Mouse (Mus musculus) heart, postnatal 14 days (tissue): ENCODE measurements around the gene Efna3. TPM values are rescaled to one million over a fixed set of nuclear protein-coding genes. Genes with fewer than 3 reads are reported as not detected.

Experiments used
- DNase-seq, 2 experiments: peaks; one replicate each; pipeline ENCODE4 v3.0.0; 2021 to 2022
- intact Hi-C: fragments of 180-260 bp; cut with DNase I; formaldehyde crosslinking; loops from one replicate; pipeline ENCODE4 v1.15.1; 2025
- long read RNA-seq, 2 experiments: library from polyadenylated mRNA; stranded (forward); transcript quantifications; one replicate each; pipeline ENCODE4 v2.0.0; 2021
- total RNA-seq, 2 experiments: library from RNA; stranded (reverse); gene quantifications; 2 replicates each; pipeline ENCODE4 v1.2.3; 2021

Efna3 gene
- total RNA-seq, result not detected
- long read RNA-seq, experiment 1, result 0 reads
- long read RNA-seq, experiment 2, result 0 reads

GRCm38 (mm10) chr3:89322514-89323165 is at the start of gene Efna3:
Efna3 (minus strand) TSS chr3:89322965.
- intact Hi-C loops, result no loop called here
- DNase-seq, result peak; percentile 77

DNA sequence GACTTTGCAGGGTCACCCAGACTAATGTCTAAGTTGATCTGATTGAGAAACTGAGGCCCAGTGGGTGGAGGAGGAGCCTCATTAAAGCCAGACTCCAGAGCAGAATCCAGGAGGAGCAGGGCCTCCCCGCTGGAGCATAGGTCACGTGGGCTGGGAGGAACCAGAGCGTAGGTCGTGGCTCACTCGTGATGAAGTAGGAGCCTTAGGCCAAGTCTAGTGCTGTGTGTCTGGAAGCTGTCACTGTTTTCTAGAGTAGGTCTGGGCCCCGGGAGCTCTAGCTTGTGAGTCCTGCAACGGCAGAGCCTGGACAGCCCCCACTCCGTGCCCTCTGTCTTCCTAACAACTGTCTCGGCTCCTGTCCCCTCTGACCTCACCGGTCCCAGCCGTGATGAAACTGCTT is 44.6 kb upstream of the Efna3 start:
- DNase-seq, result no peak

GRCm38 (mm10) chr3:89365486-89366414 is 43.0 kb upstream of the Efna3 start:
- intact Hi-C loops, result no loop called here
- DNase-seq, result no peak

More for the DNA sequence above, 44.6 kb upstream of the Efna3 start:
- intact Hi-C loops, result no loop called here

GRCm38 (mm10) chr3:89365153-89365485 is 42.4 kb upstream of the Efna3 start, which contains the start of gene Dcst1:
Dcst1 (minus strand) TSS chr3:89365253.
- DNase-seq, result no peak
- intact Hi-C loops, result no loop called here

GRCm38 (mm10) chr3:89364631-89365030 is 41.9 kb upstream of the Efna3 start:
- intact Hi-C loops, result no loop called here
- no peak for DNase-seq

DNA sequence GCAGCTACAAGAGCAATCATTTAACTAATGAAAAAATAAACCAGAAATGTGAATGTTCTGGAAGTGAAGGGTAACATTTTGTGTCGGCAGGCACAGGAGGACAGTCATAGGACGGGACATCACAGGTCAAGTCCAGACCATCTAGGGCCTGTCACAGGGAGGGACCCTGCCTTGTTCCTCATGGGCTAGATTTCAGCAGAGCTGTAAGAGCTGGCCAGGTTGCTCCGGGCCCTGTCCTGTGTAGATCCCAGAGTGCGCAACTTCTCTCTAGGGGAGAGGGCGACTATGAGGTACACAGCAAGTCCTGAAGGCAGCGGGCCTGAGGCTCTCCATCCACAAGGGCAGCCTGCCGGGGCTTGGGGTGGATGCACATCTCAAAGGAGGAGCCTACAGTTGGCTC is 38.9 kb upstream of the Efna3 start, which contains the start of gene Dcst2:
Gene Dcst2 (plus strand): TSS at position 301 of the 400 bp plus-strand sequence.
- intact Hi-C loops, result no loop called here
- no peak for DNase-seq

DNA sequence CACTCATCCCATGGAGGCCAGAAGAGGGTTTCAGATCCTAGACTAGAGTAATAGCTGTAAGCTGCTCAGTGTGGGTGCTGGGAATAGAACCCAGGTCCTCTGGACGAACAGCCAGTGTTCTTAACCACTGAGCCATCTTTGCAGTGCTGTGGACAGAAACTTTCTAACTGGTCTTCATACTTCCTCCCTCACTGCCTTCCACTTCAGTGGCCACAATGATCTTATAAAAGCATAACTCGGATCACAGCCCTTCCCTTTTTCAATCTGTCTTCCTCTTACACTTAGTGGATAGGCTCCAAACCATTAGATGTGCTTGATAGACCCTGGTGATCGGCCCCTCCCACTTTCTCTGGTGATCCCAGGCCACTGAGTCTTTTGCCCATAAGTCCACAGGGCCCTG is 37.5 kb upstream of the Efna3 start:
- DNase-seq, result no peak
- intact Hi-C loops, result no loop called here

DNA sequence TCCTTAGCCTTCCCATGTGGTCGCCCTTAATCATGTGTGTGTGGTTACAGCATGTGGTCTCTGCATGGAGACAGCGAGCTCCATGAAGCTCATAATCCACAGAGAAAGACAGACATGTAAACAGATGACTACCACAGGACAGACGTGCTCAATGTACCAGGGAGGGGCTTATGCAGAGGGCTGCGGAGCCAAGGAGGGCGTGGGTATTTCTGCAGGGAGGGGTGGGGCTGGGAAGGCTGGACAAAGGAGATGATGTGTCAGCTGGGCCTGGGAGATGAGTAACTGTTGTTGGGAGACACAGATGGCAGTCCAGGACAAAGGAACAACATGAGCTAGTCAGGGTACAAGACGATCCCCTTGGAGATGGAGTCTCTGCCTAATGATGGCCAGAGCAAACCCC is 36.9 kb upstream of the Efna3 start:
- intact Hi-C loops, result no loop called here
- DNase-seq, result no peak

DNA sequence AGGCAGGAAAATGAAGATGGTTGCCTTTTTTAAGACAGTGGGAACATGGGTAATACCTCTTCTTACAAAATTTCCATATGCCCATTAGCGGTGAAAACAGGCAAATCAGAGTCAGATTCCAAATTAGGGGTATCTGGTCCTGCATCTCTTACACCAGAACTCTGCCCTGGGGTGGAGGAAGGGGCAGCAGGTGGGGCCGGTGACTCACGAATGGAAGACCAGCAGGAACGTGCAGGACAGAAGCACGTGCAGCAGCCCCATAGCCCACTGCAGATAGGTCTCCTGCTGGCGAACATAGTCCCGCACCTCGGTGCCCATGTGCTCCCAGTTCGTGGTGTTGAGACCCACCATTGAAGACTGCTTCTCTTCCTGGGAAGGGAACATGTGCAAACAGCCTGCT is 33.3 kb upstream of the Efna3 start:
- DNase-seq, result no peak
- intact Hi-C loops, result no loop called here

- intact Hi-C loops, result loop anchor here (2.0 kb wide), 1 partner anchor 39 kb away; no protein-coding TSS in a partner anchor
- no peak for DNase-seq
Observed at GRCm38 (mm10) chr3:89355512-89355902, 32.7 kb upstream of the Efna3 start.

GRCm38 (mm10) chr3:89354816-89355511 is 32.2 kb upstream of the Efna3 start:
- DNase-seq, result peak; percentile 88 to 93
- intact Hi-C loops, result loop anchor here (1.0 to 2.0 kb wide), 2 partner anchors 15 to 38 kb away; no protein-coding TSS in a partner anchor

- no peak for DNase-seq
- intact Hi-C loops, result no loop called here
Observed at GRCm38 (mm10) chr3:89351271-89351670, 28.5 kb upstream of the Efna3 start.

DNA sequence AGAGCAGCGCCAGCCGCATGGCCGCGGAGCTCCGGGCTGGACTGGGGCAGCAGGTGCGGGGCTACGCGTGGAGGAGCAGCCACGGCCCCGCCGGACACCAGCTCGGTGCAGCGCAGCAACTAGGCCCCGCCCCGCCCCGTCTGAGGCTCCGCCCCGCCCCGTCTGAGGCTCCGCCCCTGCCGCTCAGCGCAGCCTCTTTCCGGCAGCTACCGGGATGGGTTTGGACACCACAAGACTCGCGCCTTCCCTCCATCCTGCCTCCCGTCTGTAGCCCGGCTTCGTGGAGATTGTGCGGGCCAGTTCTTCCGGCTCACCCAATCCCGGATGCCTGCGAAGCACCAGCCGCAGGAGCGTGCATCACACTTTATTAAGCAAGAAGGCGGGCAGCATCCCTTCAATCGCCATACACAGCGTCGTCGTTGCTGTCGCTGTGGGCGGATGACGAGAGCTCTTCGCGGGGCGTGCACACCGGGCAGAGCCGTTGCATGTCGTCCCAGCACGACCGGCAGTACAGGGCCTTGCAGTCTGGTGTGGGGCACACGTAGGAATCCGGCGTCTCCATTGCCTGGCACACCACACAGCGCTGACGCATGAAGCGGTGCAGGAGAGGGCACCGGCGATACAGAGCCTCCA is 27.2 kb upstream of the Efna3 start, which contains the start of gene Adam15:
Gene Adam15 (minus strand): TSS at position 128 of the 633 bp plus-strand sequence.
- intact Hi-C loops, result no loop called here
- peak; percentile 92 to 94 for DNase-seq

GRCm38 (mm10) chr3:89348911-89349868 is 26.4 kb upstream of the Efna3 start:
- peak; percentile 67 to 76 for DNase-seq
- intact Hi-C loops, result no loop called here

DNA sequence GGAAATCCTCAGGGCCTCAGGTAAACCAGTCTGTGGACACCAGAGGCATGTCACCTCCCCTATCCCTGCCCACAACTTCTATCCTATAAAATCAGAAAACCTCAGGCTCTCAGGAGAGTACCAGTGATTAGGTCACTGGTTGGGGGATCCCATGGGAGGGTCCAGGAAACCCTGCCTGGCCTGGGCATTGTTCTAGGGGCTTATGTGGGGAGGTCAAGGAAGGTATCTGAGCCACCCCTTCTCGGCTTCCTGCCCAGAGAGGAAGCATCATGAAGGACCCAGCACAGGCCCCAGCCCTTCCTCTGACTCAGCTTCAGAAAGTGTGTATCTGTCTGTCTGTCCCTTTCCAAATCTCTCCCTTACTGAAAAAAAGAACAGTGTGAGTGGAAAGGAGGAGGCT is 25.2 kb upstream of the Efna3 start:
- intact Hi-C loops, result no loop called here
- DNase-seq, result peak; percentile 45 to 50

GRCm38 (mm10) chr3:89346815-89347540 is 24.2 kb upstream of the Efna3 start:
- intact Hi-C loops, result no loop called here
- no peak for DNase-seq

DNA sequence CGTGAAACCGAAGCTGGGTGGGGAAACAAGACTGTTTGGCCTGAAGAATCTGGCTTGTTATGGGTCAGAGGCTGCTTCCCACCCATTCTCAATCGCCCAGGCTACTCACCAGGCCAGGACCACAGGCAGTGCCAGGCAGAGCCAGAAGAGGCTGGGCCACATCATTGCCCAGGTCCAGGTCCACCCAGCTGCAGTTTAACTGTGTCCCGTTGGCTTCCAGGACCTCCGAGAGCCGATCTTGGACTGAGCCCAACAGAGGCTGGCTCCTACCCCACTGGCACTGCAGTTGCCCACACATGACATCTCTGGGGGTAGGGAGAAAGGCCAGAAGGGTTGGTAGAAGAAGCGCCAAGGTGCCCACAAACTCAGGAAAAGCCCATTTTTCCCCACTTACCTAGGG is 20.5 kb upstream of the Efna3 start:
- no peak for DNase-seq
- intact Hi-C loops, result no loop called here

GRCm38 (mm10) chr3:89341794-89342193 is 19.0 kb upstream of the Efna3 start:
- DNase-seq, result no peak
- intact Hi-C loops, result loop anchor here (2.0 kb wide), 1 partner anchor 347 kb away; no protein-coding TSS in a partner anchor
